Mouse (Mus musculus): Measurements from ENCODE around the gene Cks1b. TPM values are rescaled to one million over a fixed set of nuclear protein-coding genes. Genes with fewer than 3 reads are reported as not detected.

The Cks1b gene
- total and polyA plus RNA-seq, 3 experiments: 173 to 270 (median 268) TPM

GRCm38 (mm10) chr3:89458372-89458964, 40.3 kb upstream of the Cks1b start:
- peaks cover 3% of the 10 kb centered on the region for H3K9me3 ChIP-seq (replicated peaks; ENCODE audit: low read length)
- peak overlapping the region in 2 of 3 experiments; percentile 18 to 73 for H3K4me3 ChIP-seq (replicated peaks in 1 of 3; ENCODE audit: low read depth in 2 of 3, low read length in 2 of 3, poor library complexity in 1 of 3)
- peaks cover 5 to 28% of the 10 kb centered on the region in 2 experiments; a peak in 2 of 4 replicates for H3K4me1 ChIP-seq (ENCODE audit: control insufficient read depth in 1 of 2, insufficient read depth in 2 of 2)
- H3K79me2 ChIP-seq (replicated peaks; ENCODE audit: control insufficient read depth, extremely low read depth, insufficient read depth, poor library complexity, severe bottlenecking): no peaks in the 10 kb centered on the region
- dilution Hi-C loops (cut with MboI; ENCODE audit: extremely low pct_ligation_motif_present, extremely low pct_unique_long_range_greater_than_20kb, low sequenced_read_pairs): no loop called here
- TF ChIP-seq HCFC1 (IDR thresholded peaks at IDR 0.05; ENCODE audit: low read depth, low read length) (no peak), MEF2A (IDR thresholded peaks at IDR 0.05; ENCODE audit: borderline replicate concordance, low read depth, low read length) (peak; percentile 54; the same call in 1 of the 2 replicates), GABPA (IDR thresholded peaks at IDR 0.05; ENCODE audit: insufficient replicate concordance, low read depth, low read length) (0 out of 2 replicates have a peak, but pooled peaks have one; percentile 24), ZMIZ1 (IDR thresholded peaks at IDR 0.05; ENCODE audit: low read depth, low read length) (no peak), MYC (IDR thresholded peaks at IDR 0.05; ENCODE audit: low read depth, low read length) (no peak)
- H3K27ac ChIP-seq (ENCODE audit: insufficient read depth, low read depth): no peak overlapping the region
- in situ Hi-C loops (cut with MboI; ENCODE audit: low pct_ligation_motif_present, low pct_unique_long_range_greater_than_20kb, low sequenced_read_pairs): no loop called here
- H3K36me3 ChIP-seq (replicated peaks in 1 of 2; ENCODE audit: control insufficient read depth in 1 of 2, insufficient read depth in 1 of 2, low read length in 1 of 2): peaks cover 0 to 17% of the 10 kb centered on the region in 2 experiments
- no peaks in the 10 kb centered on the region for H3K27me3 ChIP-seq (replicated peaks)
- DNase-seq (ENCODE audit: extremely low read depth): no peak
- H3K9ac ChIP-seq (ENCODE audit: insufficient read depth, low read depth): no peak overlapping the region
- no peak overlapping the region for H3K4me2 ChIP-seq (ENCODE audit: insufficient read depth, low read depth, poor library complexity, severe bottlenecking)

GRCm38 (mm10) chr3:89456726-89457665, 38.8 kb upstream of the Cks1b start:
- Histone ChIP-seq H3K27ac (ENCODE audit: insufficient read depth, low read depth) (no peak overlapping the region), H3K27me3 (replicated peaks) (no peaks in the 10 kb centered on the region), H3K4me3 (replicated peaks in 1 of 3; ENCODE audit: low read depth in 2 of 3, low read length in 2 of 3, poor library complexity in 1 of 3) (no peak overlapping the region), H3K4me1 (ENCODE audit: control insufficient read depth in 1 of 2, insufficient read depth in 2 of 2) (peaks cover 10 to 39% of the 10 kb centered on the region in 2 experiments; a peak in 2 of 4 replicates), H3K4me2 (ENCODE audit: insufficient read depth, low read depth, poor library complexity, severe bottlenecking) (no peak overlapping the region), H3K9ac (ENCODE audit: insufficient read depth, low read depth) (no peak overlapping the region), H3K79me2 (replicated peaks; ENCODE audit: control insufficient read depth, extremely low read depth, insufficient read depth, poor library complexity, severe bottlenecking) (no peaks in the 10 kb centered on the region), H3K36me3 (replicated peaks in 1 of 2; ENCODE audit: control insufficient read depth in 1 of 2, insufficient read depth in 1 of 2, low read length in 1 of 2) (peaks cover 0 to 10% of the 10 kb centered on the region in 2 experiments), H3K9me3 (replicated peaks; ENCODE audit: low read length) (peaks cover 3% of the 10 kb centered on the region)
- in situ Hi-C loops (cut with MboI; ENCODE audit: low pct_ligation_motif_present, low pct_unique_long_range_greater_than_20kb, low sequenced_read_pairs) (no loop called here), dilution Hi-C loops (cut with MboI; ENCODE audit: extremely low pct_ligation_motif_present, extremely low pct_unique_long_range_greater_than_20kb, low sequenced_read_pairs) (no loop called here)
- DNase-seq (ENCODE audit: extremely low read depth): peak; percentile 85
- no peak for TF ChIP-seq RCOR1 (conservative IDR thresholded peaks at IDR 0.05; ENCODE audit: low read depth, low read length)
- TF ChIP-seq SIN3A (IDR thresholded peaks at IDR 0.05; ENCODE audit: low read length): peak; percentile 59; the same call in 1 of the 2 replicates
- no peak for TF ChIP-seq ZNF384 (IDR thresholded peaks at IDR 0.05; ENCODE audit: low read depth, low read length)
- no peak for TF ChIP-seq UBTF (IDR thresholded peaks at IDR 0.05; ENCODE audit: low read depth, low read length)
- TF ChIP-seq MAFK (IDR thresholded peaks at IDR 0.05; ENCODE audit: insufficient replicate concordance, low read length): no peak
- no peak for TF ChIP-seq EP300 (IDR thresholded peaks at IDR 0.05; ENCODE audit: low read length)
- no peak for TF ChIP-seq PAX5 (IDR thresholded peaks at IDR 0.05; ENCODE audit: low read length)
- TF ChIP-seq ZC3H11A (IDR thresholded peaks at IDR 0.05; ENCODE audit: low read depth, low read length): peak; percentile 27; the same call in 1 of the 2 replicates
- TF ChIP-seq NRF1 (IDR thresholded peaks at IDR 0.05; ENCODE audit: low read depth, low read length): no peak
- TF ChIP-seq E2F4 (IDR thresholded peaks at IDR 0.05; ENCODE audit: insufficient replicate concordance, low read depth, low read length): no peak
- no peak for TF ChIP-seq MYC (IDR thresholded peaks at IDR 0.05; ENCODE audit: low read depth, low read length)
- TF ChIP-seq TCF12 (IDR thresholded peaks at IDR 0.05; ENCODE audit: low read depth, low read length): peak; percentile 31; the same call in 1 of the 2 replicates
- no peak for TF ChIP-seq MEF2A (IDR thresholded peaks at IDR 0.05; ENCODE audit: borderline replicate concordance, low read depth, low read length)
- TF ChIP-seq SMC3 (IDR thresholded peaks at IDR 0.05; ENCODE audit: low read depth, low read length): peak; percentile 85
- TF ChIP-seq POLR2AphosphoS2 (IDR thresholded peaks at IDR 0.05; ENCODE audit: low read depth, low read length): no peak
- peak; percentile 52; the same call in 1 of the 2 replicates for TF ChIP-seq IRF4 (IDR thresholded peaks at IDR 0.05; ENCODE audit: low read depth, low read length)
- TF ChIP-seq MAZ (IDR thresholded peaks at IDR 0.05; ENCODE audit: low read depth, low read length): peak; percentile 89; the same call in 1 of the 2 replicates
- no peak for TF ChIP-seq ELF1 (IDR thresholded peaks at IDR 0.05; ENCODE audit: low read depth, low read length)
- no peak for TF ChIP-seq JUN (IDR thresholded peaks at IDR 0.05; ENCODE audit: insufficient read depth, low read depth, low read length)
- peak; percentile 44 to 89; a peak in 3 of 4 replicates for TF ChIP-seq CTCF (conservative IDR thresholded peaks at IDR 0.05 in 1 of 2, IDR thresholded peaks at IDR 0.05 in 1 of 2; ENCODE audit: low read depth in 2 of 2, low read length in 2 of 2)
- peak; percentile 62 for TF ChIP-seq RAD21 (IDR thresholded peaks at IDR 0.05; ENCODE audit: low read depth, low read length)
- TF ChIP-seq MAX (IDR thresholded peaks at IDR 0.05; ENCODE audit: low read length): no peak
- TF ChIP-seq GABPA (IDR thresholded peaks at IDR 0.05; ENCODE audit: insufficient replicate concordance, low read depth, low read length): no peak
- no peak for TF ChIP-seq JUND (conservative IDR thresholded peaks at IDR 0.05; ENCODE audit: low read depth, low read length)
- no peak for TF ChIP-seq HCFC1 (IDR thresholded peaks at IDR 0.05; ENCODE audit: low read depth, low read length)
- TF ChIP-seq USF1 (IDR thresholded peaks at IDR 0.05; ENCODE audit: low read depth, low read length): no peak

Data from CH12.LX (cell line).